Mouse (Mus musculus) c-Kit-positive CD71-negative TER-119-negative erythroid progenitor cells, embryonic 14.5 days (primary cell): ENCODE data around the gene Atp1a4.

Experiments used
- DNase-seq: peaks from one replicate; pipeline ENCODE4 v3.0.0-alpha.2; 2013; ENCODE audit warnings: low read depth

The Atp1a4 gene

GRCm38 (mm10) chr1:172219451-172220406 lies 38.5 kb downstream of the Atp1a4 start, which contains the start of gene Casq1:
Casq1 (minus strand) TSS chr1:172219868.
- no peak for DNase-seq

- DNase-seq: no peak
Observed at GRCm38 (mm10) chr1:172218164-172218910, 39.9 kb downstream of the Atp1a4 start.

- peak; percentile 77 for DNase-seq
Observed at GRCm38 (mm10) chr1:172217148-172217547, 41.1 kb downstream of the Atp1a4 start.

GRCm38 (mm10) chr1:172214748-172215147 lies 43.5 kb downstream of the Atp1a4 start:
- no peak for DNase-seq

- no peak for DNase-seq
Observed at GRCm38 (mm10) chr1:172213771-172214170, 44.4 kb downstream of the Atp1a4 start.

GRCm38 (mm10) chr1:172212776-172213175 lies 45.4 kb downstream of the Atp1a4 start:
- no peak for DNase-seq

- no peak for DNase-seq
Observed at GRCm38 (mm10) chr1:172207111-172207584, 51.1 kb downstream of the Atp1a4 start.

GRCm38 (mm10) chr1:172206141-172206917 lies 51.9 kb downstream of the Atp1a4 start, which contains the start of gene Pea15a:
Pea15a (minus strand) TSS chr1:172206804.
- no peak for DNase-seq

- no peak for DNase-seq
Observed at GRCm38 (mm10) chr1:172205741-172206087, 52.5 kb downstream of the Atp1a4 start.

- DNase-seq: no peak
Observed at GRCm38 (mm10) chr1:172204814-172205740, 53.1 kb downstream of the Atp1a4 start.

GRCm38 (mm10) chr1:172204033-172204813 lies 54.0 kb downstream of the Atp1a4 start:
- DNase-seq: no peak

- no peak for DNase-seq
Observed at GRCm38 (mm10) chr1:172203566-172203965, 54.6 kb downstream of the Atp1a4 start.

- DNase-seq: no peak
Observed at GRCm38 (mm10) chr1:172202894-172203522, 55.2 kb downstream of the Atp1a4 start.

- no peak for DNase-seq
Observed at GRCm38 (mm10) chr1:172201967-172202880, 56.0 kb downstream of the Atp1a4 start.

- no peak for DNase-seq
Observed at GRCm38 (mm10) chr1:172200871-172201447, 57.3 kb downstream of the Atp1a4 start.

GRCm38 (mm10) chr1:172200161-172200560 lies 58.1 kb downstream of the Atp1a4 start:
- DNase-seq: no peak

GRCm38 (mm10) chr1:172198996-172199395 lies 59.2 kb downstream of the Atp1a4 start:
- DNase-seq: no peak

- DNase-seq: no peak
Observed at GRCm38 (mm10) chr1:172198316-172198715, 59.9 kb downstream of the Atp1a4 start.
